Mouse (Mus musculus) liver, postnatal 0 days (tissue): ENCODE measurements around the gene Zfp383.

Experiments
- CTCF ChIP-seq: sonication (generic); IDR thresholded peaks from 2 replicates; pipeline ENCODE4 v1.5.1; 2016; ENCODE audit warnings: antibody characterized with exemption, low read depth
- EP300 ChIP-seq: IDR thresholded peaks from 2 replicates; pipeline ENCODE4 v1.6.1; 2016; ENCODE audit warnings: antibody characterized with exemption, low read depth, mild to moderate bottlenecking

DNA sequence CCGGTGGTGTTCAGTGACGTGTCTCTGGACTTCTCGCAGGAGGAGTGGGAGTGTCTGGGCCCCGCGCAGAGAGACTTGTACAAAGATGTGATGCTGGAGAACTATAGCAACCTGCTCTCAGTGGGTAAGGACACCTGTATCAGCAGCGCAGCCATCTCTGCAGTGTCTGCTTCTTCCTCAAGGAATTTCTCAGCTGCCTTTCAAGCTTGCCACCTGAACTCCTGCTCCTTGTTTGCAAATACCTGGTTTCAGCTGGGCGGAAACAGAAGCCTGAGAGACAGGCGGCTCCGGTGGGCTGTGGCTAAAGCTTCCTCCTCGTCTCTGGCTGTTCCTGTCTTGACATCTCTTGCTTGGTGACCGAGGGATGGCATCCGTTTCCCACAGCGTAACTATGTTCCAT lies 4.1 kb downstream of the Zfp383 start:
- TF ChIP-seq CTCF (no peak), EP300 (no peak)
